Mouse (Mus musculus) erythroblast, embryonic 14.5 days (primary cell): Measurements from ENCODE around the gene Slc11a2.

Source experiments
- GATA1 ChIP-seq: IDR thresholded peaks from 2 replicates; pipeline ENCODE4 v1.6.1; 2012; ENCODE audit warnings: low read length, inconsistent platforms, mixed read lengths
- TAL1 ChIP-seq: IDR thresholded peaks from 3 replicates; pipeline ENCODE4 v1.6.1; 2012; ENCODE audit warnings: low read length, inconsistent platforms, mixed read lengths

DNA sequence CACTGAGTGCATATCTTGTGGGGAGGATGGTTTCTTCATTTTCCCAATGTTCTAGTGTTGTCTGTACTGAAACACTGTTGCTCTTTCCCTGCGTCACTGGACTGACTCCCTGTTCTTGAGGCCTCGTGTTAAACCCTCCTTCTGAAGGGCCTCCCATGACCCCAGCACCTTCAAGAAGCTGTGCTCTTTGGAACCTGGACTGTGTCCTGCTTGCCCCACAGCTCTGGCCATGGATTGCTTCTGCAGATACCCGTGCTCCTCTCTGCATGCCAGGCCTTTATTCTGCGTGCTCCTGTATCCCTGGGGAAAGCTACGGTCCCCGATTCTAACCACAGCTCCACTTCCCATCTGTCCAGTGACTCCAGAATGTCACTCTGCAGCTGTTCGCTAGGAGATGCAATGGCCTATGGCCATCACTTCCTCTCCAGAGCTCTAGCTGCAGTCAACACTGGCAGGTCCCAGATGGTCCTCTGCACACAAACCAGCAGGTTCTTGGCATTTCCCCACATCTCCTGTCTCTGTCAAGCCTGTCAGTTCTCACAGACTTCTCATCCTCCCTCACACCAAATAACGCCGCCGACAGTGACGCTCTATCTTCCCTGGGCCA lies 5.2 kb upstream of the Slc11a2 start:
- no peak for TF ChIP-seq TAL1
- no peak for TF ChIP-seq GATA1
